Mouse (Mus musculus) limb, embryonic 14.5 days (tissue): ENCODE results near the gene Cd300ld5. TPM values are rescaled to one million over a fixed set of nuclear protein-coding genes. Genes with fewer than 3 reads are reported as not detected.

ENCODE experiments used
- ATAC-seq: fragments of 200-750 bp; cut with Nextera tagmentation; 2 replicates; pipeline ENCODE4 v1.8.0; 2017; ENCODE audit warnings: low read depth, moderate number of reproducible peaks, moderate TSS enrichment; ENCODE audit not compliant: low FRiP score
- DNase-seq: peaks from one replicate; pipeline ENCODE4 v3.0.0-alpha.2; 2015; ENCODE audit warnings: low spot score
- H3K27ac ChIP-seq: fragments of 300-500 bp; sonication (generic); replicated peaks from 2 replicates; pipeline ENCODE4 v1.5.1; 2014; ENCODE audit warnings: low read depth, mild to moderate bottlenecking, low read length, moderate library complexity, mixed read lengths
- H3K27me3 ChIP-seq: fragments of 300-500 bp; sonication (generic); 2 replicates; pipeline ENCODE4 v1.6.1; 2014; ENCODE audit warnings: low read length, mixed read lengths; ENCODE audit not compliant: control insufficient read depth, insufficient read depth
- H3K36me3 ChIP-seq: fragments of 300-500 bp; sonication (generic); 2 replicates; pipeline ENCODE4 v1.6.1; 2014; ENCODE audit warnings: mild to moderate bottlenecking, low read length, moderate library complexity, mixed read lengths; ENCODE audit not compliant: control insufficient read depth, insufficient read depth
- H3K4me1 ChIP-seq: fragments of 300-500 bp; sonication (generic); 2 replicates; pipeline ENCODE4 v1.6.1; 2014; ENCODE audit warnings: antibody characterized with exemption, low read length, mixed read lengths; ENCODE audit not compliant: control insufficient read depth, insufficient read depth
- H3K4me2 ChIP-seq: fragments of 300-500 bp; sonication (generic); replicated peaks from 2 replicates; pipeline ENCODE4 v1.6.1; 2014; ENCODE audit warnings: low read depth, mild to moderate bottlenecking, low read length, moderate library complexity; ENCODE audit not compliant: severe bottlenecking
- H3K4me3 ChIP-seq: fragments of 300-500 bp; sonication (generic); replicated peaks from 2 replicates; pipeline ENCODE4 v1.5.1; 2014; ENCODE audit warnings: low read length
- H3K9ac ChIP-seq: fragments of 300-500 bp; sonication (generic); 2 replicates; pipeline ENCODE4 v1.6.1; 2014; ENCODE audit warnings: mild to moderate bottlenecking, low read depth, low read length, moderate library complexity; ENCODE audit not compliant: severe bottlenecking
- H3K9me3 ChIP-seq: fragments of 300-500 bp; sonication (generic); 2 replicates; pipeline ENCODE4 v1.6.1; 2016; ENCODE audit warnings: low read length; ENCODE audit not compliant: control insufficient read depth
- POLR2A ChIP-seq: fragments of 200-500 bp; IDR thresholded peaks from 2 replicates; pipeline ENCODE4 v1.8.0; 2012; ENCODE audit warnings: inconsistent platforms, mild to moderate bottlenecking, moderate library complexity, borderline replicate concordance; ENCODE audit not compliant: insufficient read depth, insufficient read length; ENCODE audit errors: extremely low read depth
- WGBS: fragments of 180-500 bp; shearing (Covaris S2); extraction: QIAGEN DNeasy Blood & Tissue Kit; methylation state at CpG from one replicate; pipeline ENCODE4 v1.1.7; 2014; 5-methylcytosine and 5-hydroxymethylcytosine counted together
- polyA plus RNA-seq, 2 experiments: library from polyadenylated mRNA; depleted of rRNA in 1 of 2; stranded (reverse) in 1 of 2; unstranded in 1 of 2; fragments of >200 nt; fragmentation: Nextera tagmentation in 1 of 2; extraction: Ambion mirVana in 1 of 2; gene quantifications; 2 replicates each; pipeline versions ENCODE4 v1.2.1 to v1.2.3; 2012 to 2014

The Cd300ld5 gene
- polyA plus RNA-seq, 2 experiments = 0.48 TPM; not detected in 1

- DNase-seq (no peak), ATAC-seq (no peak)
- Histone ChIP-seq H3K9ac (no peak overlapping the region), H3K36me3 (no peaks in the 10 kb centered on the region), H3K27ac (no peak overlapping the region), H3K4me3 (no peak overlapping the region), H3K4me1 (no peaks in the 10 kb centered on the region), H3K9me3 (peaks cover 8% of the 10 kb centered on the region; the same call in 1 of the 2 replicates), H3K27me3 (no peaks in the 10 kb centered on the region), H3K4me2 (no peak overlapping the region)
- 68% methylated on average over 4 of the region's 4 CpGs for WGBS
- TF ChIP-seq POLR2A = no peak
These were observed 55.7 kb downstream of the Cd300ld5 start for GRCm38 (mm10) chr11:114981866-114982265.

Other genes with a start within 250 kb of the Cd300ld5 start
- 2.7 and 3.2 TPM in 2 replicates for gene Btbd17, start 241.8 kb downstream of the Cd300ld5 start, polyA plus RNA-seq (2012; rRNA removed)
- 1.00 and 1.4 TPM in 2 replicates for gene Btbd17, start 241.8 kb downstream of the Cd300ld5 start, polyA plus RNA-seq (2014; fragmentation: Nextera tagmentation; extraction: Ambion mirVana)
- gene Gpr142, start 238.8 kb downstream of the Cd300ld5 start, polyA plus RNA-seq (2012; rRNA removed) = 0.19 TPM in 1 of 2 replicates, not detected in the other
- not detected in 2 replicates for gene Gpr142, start 238.8 kb downstream of the Cd300ld5 start, polyA plus RNA-seq (2014; fragmentation: Nextera tagmentation; extraction: Ambion mirVana)
- gene Gprc5c, start 186.6 kb downstream of the Cd300ld5 start, polyA plus RNA-seq (2012; rRNA removed) = 34.1 and 48.8 TPM in 2 replicates
- gene Gprc5c, start 186.6 kb downstream of the Cd300ld5 start, polyA plus RNA-seq (2014; fragmentation: Nextera tagmentation; extraction: Ambion mirVana) = 35.5 and 42.3 TPM in 2 replicates
- gene Cd300a, start 147.7 kb downstream of the Cd300ld5 start, polyA plus RNA-seq (2012; rRNA removed) = 2.2 and 3.1 TPM in 2 replicates
- gene Cd300a, start 147.7 kb downstream of the Cd300ld5 start, polyA plus RNA-seq (2014; fragmentation: Nextera tagmentation; extraction: Ambion mirVana) = 1.2 and 1.5 TPM in 2 replicates
- gene Cd300lb, start 103.4 kb downstream of the Cd300ld5 start, polyA plus RNA-seq (2012; rRNA removed) = 0.33 TPM in 2 replicates
- gene Cd300lb, start 103.4 kb downstream of the Cd300ld5 start, polyA plus RNA-seq (2014; fragmentation: Nextera tagmentation; extraction: Ambion mirVana) = 0.32 and 0.82 TPM in 2 replicates
- not detected in 2 replicates for gene Cd300c, start 68.6 kb downstream of the Cd300ld5 start, polyA plus RNA-seq (2012; rRNA removed)
- gene Cd300c, start 68.6 kb downstream of the Cd300ld5 start, polyA plus RNA-seq (2014; fragmentation: Nextera tagmentation; extraction: Ambion mirVana) = not detected in 2 replicates
- 0.13 and 0.22 TPM in 2 replicates for gene Cd300ld, start 47.8 kb downstream of the Cd300ld5 start, polyA plus RNA-seq (2012; rRNA removed)
- gene Cd300ld, start 47.8 kb downstream of the Cd300ld5 start, polyA plus RNA-seq (2014; fragmentation: Nextera tagmentation; extraction: Ambion mirVana) = 0.29 and 0.36 TPM in 2 replicates
- 2.4 and 2.7 TPM in 2 replicates for gene Cd300c2, start 35.9 kb downstream of the Cd300ld5 start, polyA plus RNA-seq (2012; rRNA removed)
- gene Cd300c2, start 35.9 kb downstream of the Cd300ld5 start, polyA plus RNA-seq (2014; fragmentation: Nextera tagmentation; extraction: Ambion mirVana) = 4.0 and 4.1 TPM in 2 replicates
- gene Cd300ld2, start 21.6 kb downstream of the Cd300ld5 start, polyA plus RNA-seq (2012; rRNA removed) = 0.23 TPM in 1 of 2 replicates, not detected in the other
- not detected in 2 replicates for gene Cd300ld2, start 21.6 kb downstream of the Cd300ld5 start, polyA plus RNA-seq (2014; fragmentation: Nextera tagmentation; extraction: Ambion mirVana)
- gene Cd300ld4, start 10.8 kb downstream of the Cd300ld5 start, polyA plus RNA-seq (2012; rRNA removed) = 0.18 TPM in 1 of 2 replicates, not detected in the other
- gene Cd300ld4, start 10.8 kb downstream of the Cd300ld5 start, polyA plus RNA-seq (2014; fragmentation: Nextera tagmentation; extraction: Ambion mirVana) = not detected in 2 replicates
- gene Cd300ld3, start 10.6 kb upstream of the Cd300ld5 start, polyA plus RNA-seq (2012; rRNA removed) = 0.37 and 0.65 TPM in 2 replicates
- gene Cd300ld3, start 10.6 kb upstream of the Cd300ld5 start, polyA plus RNA-seq (2014; fragmentation: Nextera tagmentation; extraction: Ambion mirVana) = not detected in 2 replicates
- gene Cd300e, start 24.4 kb upstream of the Cd300ld5 start, polyA plus RNA-seq (2012; rRNA removed) = 0.10 and 0.15 TPM in 2 replicates
- gene Cd300e, start 24.4 kb upstream of the Cd300ld5 start, polyA plus RNA-seq (2014; fragmentation: Nextera tagmentation; extraction: Ambion mirVana) = 0.08 and 0.10 TPM in 2 replicates
- 1.5 and 1.7 TPM in 2 replicates for gene Rab37, start 53.7 kb upstream of the Cd300ld5 start, polyA plus RNA-seq (2012; rRNA removed)
- 1.5 and 1.8 TPM in 2 replicates for gene Rab37, start 53.7 kb upstream of the Cd300ld5 start, polyA plus RNA-seq (2014; fragmentation: Nextera tagmentation; extraction: Ambion mirVana)
- 0.35 and 0.65 TPM in 2 replicates for gene Cd300lf, start 96.2 kb upstream of the Cd300ld5 start, polyA plus RNA-seq (2012; rRNA removed)
- 0.14 and 0.29 TPM in 2 replicates for gene Cd300lf, start 96.2 kb upstream of the Cd300ld5 start, polyA plus RNA-seq (2014; fragmentation: Nextera tagmentation; extraction: Ambion mirVana)
- gene Slc9a3r1, start 125.6 kb upstream of the Cd300ld5 start, polyA plus RNA-seq (2012; rRNA removed) = 19.1 and 22.0 TPM in 2 replicates
- 29.9 and 33.7 TPM in 2 replicates for gene Slc9a3r1, start 125.6 kb upstream of the Cd300ld5 start, polyA plus RNA-seq (2014; fragmentation: Nextera tagmentation; extraction: Ambion mirVana)
- gene Tmem104, start 149.7 kb upstream of the Cd300ld5 start, polyA plus RNA-seq (2012; rRNA removed) = 9.2 and 16.9 TPM in 2 replicates
- 11.4 and 12.4 TPM in 2 replicates for gene Tmem104, start 149.7 kb upstream of the Cd300ld5 start, polyA plus RNA-seq (2014; fragmentation: Nextera tagmentation; extraction: Ambion mirVana)
- 25.6 and 32.1 TPM in 2 replicates for gene Nat9, start 150.1 kb upstream of the Cd300ld5 start, polyA plus RNA-seq (2012; rRNA removed)
- 20.0 and 24.3 TPM in 2 replicates for gene Nat9, start 150.1 kb upstream of the Cd300ld5 start, polyA plus RNA-seq (2014; fragmentation: Nextera tagmentation; extraction: Ambion mirVana)
- 0.20 and 0.21 TPM in 2 replicates for gene Grin2c, start 229.5 kb upstream of the Cd300ld5 start, polyA plus RNA-seq (2012; rRNA removed)
- not detected in 2 replicates for gene Grin2c, start 229.5 kb upstream of the Cd300ld5 start, polyA plus RNA-seq (2014; fragmentation: Nextera tagmentation; extraction: Ambion mirVana)
- gene Fdxr, start 239.3 kb upstream of the Cd300ld5 start, polyA plus RNA-seq (2012; rRNA removed) = 16.8 and 21.8 TPM in 2 replicates
- 11.5 and 13.0 TPM in 2 replicates for gene Fdxr, start 239.3 kb upstream of the Cd300ld5 start, polyA plus RNA-seq (2014; fragmentation: Nextera tagmentation; extraction: Ambion mirVana)